Mouse (Mus musculus): ENCODE results near the gene Git2. TPM values are rescaled to one million over a fixed set of nuclear protein-coding genes. Genes with fewer than 3 reads are reported as not detected.

Gene Git2
- total and polyA plus RNA-seq, 2 experiments, result 11.0 to 11.8 TPM

- peaks cover 24% of the 10 kb centered on the region; the same call in 1 of the 2 replicates for H3K36me3 ChIP-seq (ENCODE audit: control insufficient read depth, insufficient read depth, low read length)
- 73% methylated on average over 21 of the region's 21 CpGs for WGBS
- TF ChIP-seq CTCF (IDR thresholded peaks at IDR 0.05; ENCODE audit: low read depth, low read length) (no peak), POLR2A (IDR thresholded peaks at IDR 0.05; ENCODE audit: extremely low read depth, insufficient read depth, low read length) (no peak)
- no peak overlapping the region for H3K27ac ChIP-seq (replicated peaks; ENCODE audit: insufficient read depth, low read depth, low read length)
- no peak overlapping the region for H3K4me3 ChIP-seq (ENCODE audit: insufficient read depth, low read depth, low read length)
- H3K4me1 ChIP-seq (ENCODE audit: control insufficient read depth, insufficient read depth, low read length), result peaks cover 2% of the 10 kb centered on the region; the same call in 1 of the 2 replicates
- no peak overlapping the region for H3K9ac ChIP-seq (ENCODE audit: low read depth, low read length)
- DNase-seq (ENCODE audit: extremely low read depth, low read depth, low spot score), result no peak
- no peaks in the 10 kb centered on the region for H3K79me2 ChIP-seq (ENCODE audit: control insufficient read depth, insufficient read depth, low read length)
- no peaks in the 10 kb centered on the region for H3K27me3 ChIP-seq (ENCODE audit: control insufficient read depth, insufficient read depth, low read length)
These were observed 38.0 kb downstream of the Git2 start for GRCm38 (mm10) chr5:114737090-114737887.

- H3K9ac ChIP-seq (ENCODE audit: low read depth, low read length), result no peak overlapping the region
- H3K27me3 ChIP-seq (ENCODE audit: control insufficient read depth, insufficient read depth, low read length), result no peaks in the 10 kb centered on the region
- H3K27ac ChIP-seq (replicated peaks; ENCODE audit: insufficient read depth, low read depth, low read length), result no peak overlapping the region
- H3K4me3 ChIP-seq (ENCODE audit: insufficient read depth, low read depth, low read length), result no peak overlapping the region
- DNase-seq (ENCODE audit: extremely low read depth, low read depth, low spot score), result no peak
- 0 out of 2 replicates have a peak, but pooled peaks cover 2% of the 10 kb centered on the region for H3K4me1 ChIP-seq (ENCODE audit: control insufficient read depth, insufficient read depth, low read length)
- peaks cover 26% of the 10 kb centered on the region for H3K36me3 ChIP-seq (ENCODE audit: control insufficient read depth, insufficient read depth, low read length)
- WGBS, result 94% methylated on average over 15 of the region's 15 CpGs
- TF ChIP-seq POLR2A (IDR thresholded peaks at IDR 0.05; ENCODE audit: extremely low read depth, insufficient read depth, low read length) (no peak), CTCF (IDR thresholded peaks at IDR 0.05; ENCODE audit: low read depth, low read length) (no peak)
- no peaks in the 10 kb centered on the region for H3K79me2 ChIP-seq (ENCODE audit: control insufficient read depth, insufficient read depth, low read length)
These were observed 41.7 kb downstream of the Git2 start for GRCm38 (mm10) chr5:114733606-114734005.

GRCm38 (mm10) chr5:114731969-114732368, 43.3 kb downstream of the Git2 start:
- no peak overlapping the region for H3K9ac ChIP-seq (ENCODE audit: low read depth, low read length)
- TF ChIP-seq CTCF (IDR thresholded peaks at IDR 0.05; ENCODE audit: low read depth, low read length), result no peak
- TF ChIP-seq POLR2A (IDR thresholded peaks at IDR 0.05; ENCODE audit: extremely low read depth, insufficient read depth, low read length), result no peak
- H3K36me3 ChIP-seq (ENCODE audit: control insufficient read depth, insufficient read depth, low read length), result peaks cover 24% of the 10 kb centered on the region
- no peak overlapping the region for H3K27ac ChIP-seq (replicated peaks; ENCODE audit: insufficient read depth, low read depth, low read length)
- no peaks in the 10 kb centered on the region for H3K4me1 ChIP-seq (ENCODE audit: control insufficient read depth, insufficient read depth, low read length)
- no peaks in the 10 kb centered on the region for H3K79me2 ChIP-seq (ENCODE audit: control insufficient read depth, insufficient read depth, low read length)
- no peak for DNase-seq (ENCODE audit: extremely low read depth, low read depth, low spot score)
- H3K27me3 ChIP-seq (ENCODE audit: control insufficient read depth, insufficient read depth, low read length), result no peaks in the 10 kb centered on the region
- H3K4me3 ChIP-seq (ENCODE audit: insufficient read depth, low read depth, low read length), result no peak overlapping the region
- WGBS, result 93% methylated on average over 15 of the region's 15 CpGs

- H3K4me3 ChIP-seq (ENCODE audit: insufficient read depth, low read depth, low read length), result no peak overlapping the region
- no peak overlapping the region for H3K9ac ChIP-seq (ENCODE audit: low read depth, low read length)
- no peaks in the 10 kb centered on the region for H3K27me3 ChIP-seq (ENCODE audit: control insufficient read depth, insufficient read depth, low read length)
- 81% methylated on average over 6 of the region's 6 CpGs for WGBS
- H3K27ac ChIP-seq (replicated peaks; ENCODE audit: insufficient read depth, low read depth, low read length), result no peak overlapping the region
- DNase-seq (ENCODE audit: extremely low read depth, low read depth, low spot score), result no peak
- H3K79me2 ChIP-seq (ENCODE audit: control insufficient read depth, insufficient read depth, low read length), result no peaks in the 10 kb centered on the region
- peaks cover 24% of the 10 kb centered on the region for H3K36me3 ChIP-seq (ENCODE audit: control insufficient read depth, insufficient read depth, low read length)
- H3K4me1 ChIP-seq (ENCODE audit: control insufficient read depth, insufficient read depth, low read length), result no peaks in the 10 kb centered on the region
- TF ChIP-seq CTCF (IDR thresholded peaks at IDR 0.05; ENCODE audit: low read depth, low read length) (peak; percentile 32; the same call in 1 of the 2 replicates), POLR2A (IDR thresholded peaks at IDR 0.05; ENCODE audit: extremely low read depth, insufficient read depth, low read length) (no peak)
These were observed 43.8 kb downstream of the Git2 start for GRCm38 (mm10) chr5:114731498-114731897.

- H3K9ac ChIP-seq (ENCODE audit: low read depth, low read length), result no peak overlapping the region
- no peak for DNase-seq (ENCODE audit: extremely low read depth, low read depth, low spot score)
- no peak overlapping the region for H3K27ac ChIP-seq (replicated peaks; ENCODE audit: insufficient read depth, low read depth, low read length)
- TF ChIP-seq CTCF (IDR thresholded peaks at IDR 0.05; ENCODE audit: low read depth, low read length) (no peak), POLR2A (IDR thresholded peaks at IDR 0.05; ENCODE audit: extremely low read depth, insufficient read depth, low read length) (no peak)
- 90% methylated on average over 10 of the region's 10 CpGs for WGBS
- H3K27me3 ChIP-seq (ENCODE audit: control insufficient read depth, insufficient read depth, low read length), result no peaks in the 10 kb centered on the region
- H3K36me3 ChIP-seq (ENCODE audit: control insufficient read depth, insufficient read depth, low read length), result peaks cover 18% of the 10 kb centered on the region
- no peak overlapping the region for H3K4me3 ChIP-seq (ENCODE audit: insufficient read depth, low read depth, low read length)
- no peaks in the 10 kb centered on the region for H3K4me1 ChIP-seq (ENCODE audit: control insufficient read depth, insufficient read depth, low read length)
- H3K79me2 ChIP-seq (ENCODE audit: control insufficient read depth, insufficient read depth, low read length), result no peaks in the 10 kb centered on the region
These were observed 45.2 kb downstream of the Git2 start for GRCm38 (mm10) chr5:114730129-114730528.

GRCm38 (mm10) chr5:114728160-114728559, 47.2 kb downstream of the Git2 start:
- H3K27ac ChIP-seq (replicated peaks; ENCODE audit: insufficient read depth, low read depth, low read length), result no peak overlapping the region
- no peaks in the 10 kb centered on the region for H3K79me2 ChIP-seq (ENCODE audit: control insufficient read depth, insufficient read depth, low read length)
- peaks cover 12% of the 10 kb centered on the region for H3K36me3 ChIP-seq (ENCODE audit: control insufficient read depth, insufficient read depth, low read length)
- WGBS, result 86% methylated on average over 10 of the region's 10 CpGs
- H3K27me3 ChIP-seq (ENCODE audit: control insufficient read depth, insufficient read depth, low read length), result no peaks in the 10 kb centered on the region
- H3K9ac ChIP-seq (ENCODE audit: low read depth, low read length), result no peak overlapping the region
- no peak overlapping the region for H3K4me3 ChIP-seq (ENCODE audit: insufficient read depth, low read depth, low read length)
- DNase-seq (ENCODE audit: extremely low read depth, low read depth, low spot score), result no peak
- no peak for TF ChIP-seq CTCF (IDR thresholded peaks at IDR 0.05; ENCODE audit: low read depth, low read length)
- TF ChIP-seq POLR2A (IDR thresholded peaks at IDR 0.05; ENCODE audit: extremely low read depth, insufficient read depth, low read length), result no peak
- no peaks in the 10 kb centered on the region for H3K4me1 ChIP-seq (ENCODE audit: control insufficient read depth, insufficient read depth, low read length)

All from liver, adult 2 months (tissue).